Mouse (Mus musculus) splenic B cell, adult 2 months (primary cell): Measurements from ENCODE around the gene Dner.
"Not testable (repeated sequence)": the region's sequence is repeated elsewhere in the genome, so short reads cannot be mapped to it uniquely, and the experiment has no call there.

Source experiments
- DNase-seq: peaks from one replicate; pipeline ENCODE4 v3.0.0-alpha.2; 2011; ENCODE audit warnings: low read depth, low spot score
- H3K27me3 ChIP-seq: 2 replicates; pipeline ENCODE4 v1.6.1; 2012; ENCODE audit warnings: mild to moderate bottlenecking, low read length, moderate library complexity, mixed read lengths; ENCODE audit not compliant: control insufficient read depth, poor library complexity, insufficient read depth, severe bottlenecking
- H3K36me3 ChIP-seq: 2 replicates; pipeline ENCODE4 v1.6.1; 2012; ENCODE audit warnings: mild to moderate bottlenecking, low read length, moderate library complexity, mixed read lengths; ENCODE audit not compliant: control insufficient read depth, poor library complexity, insufficient read depth, severe bottlenecking

Dner gene

GRCm38 (mm10) chr1:84359611-84360500, 336.2 kb downstream of the Dner start:
- no peak for DNase-seq
- H3K27me3 ChIP-seq: no peaks in the 10 kb centered on the region
- no peaks in the 10 kb centered on the region for H3K36me3 ChIP-seq

GRCm38 (mm10) chr1:84357216-84357615, 338.8 kb downstream of the Dner start:
- H3K36me3 ChIP-seq: no peaks in the 10 kb centered on the region
- no peak for DNase-seq
- no peaks in the 10 kb centered on the region for H3K27me3 ChIP-seq

GRCm38 (mm10) chr1:84350262-84350661, 345.8 kb downstream of the Dner start:
- no peaks in the 10 kb centered on the region for H3K27me3 ChIP-seq
- H3K36me3 ChIP-seq: no peaks in the 10 kb centered on the region
- peak; percentile 6 for DNase-seq

GRCm38 (mm10) chr1:84347796-84348476, 348.1 kb downstream of the Dner start:
- DNase-seq: no peak
- H3K27me3 ChIP-seq: no peaks in the 10 kb centered on the region
- no peaks in the 10 kb centered on the region for H3K36me3 ChIP-seq

GRCm38 (mm10) chr1:84332797-84333196, 363.2 kb downstream of the Dner start:
- not testable (repeated sequence) for DNase-seq, H3K36me3 ChIP-seq, H3K27me3 ChIP-seq

- H3K27me3 ChIP-seq, H3K36me3 ChIP-seq, DNase-seq: not testable (repeated sequence)
Measured at GRCm38 (mm10) chr1:84331861-84332260, 364.2 kb downstream of the Dner start.

- no peaks in the 10 kb centered on the region; the same call in 1 of the 2 replicates for H3K27me3 ChIP-seq
- DNase-seq: no peak
- H3K36me3 ChIP-seq: no peaks in the 10 kb centered on the region
Measured at GRCm38 (mm10) chr1:84325309-84325708, 370.7 kb downstream of the Dner start.

- Histone ChIP-seq H3K27me3 (no peaks in the 10 kb centered on the region; the same call in 1 of the 2 replicates), H3K36me3 (no peaks in the 10 kb centered on the region)
- no peak for DNase-seq
Measured at GRCm38 (mm10) chr1:84321327-84321726, 374.7 kb downstream of the Dner start.
